Mouse (Mus musculus) bone marrow, adult 2 months (tissue): ENCODE results near the gene Mtch2.

Experiments used
- CTCF ChIP-seq: fragments of 200-500 bp; IDR thresholded peaks from 2 replicates; pipeline ENCODE4 v1.5.1; 2011; ENCODE audit warnings: low read length, control low read depth; ENCODE audit not compliant: control insufficient read depth, insufficient read depth
- POLR2A ChIP-seq: fragments of 200-500 bp; IDR thresholded peaks from 2 replicates; pipeline ENCODE4 v1.6.1; 2011; ENCODE audit warnings: low read depth, mild to moderate bottlenecking, control low read depth, low read length, borderline replicate concordance; ENCODE audit not compliant: control insufficient read depth

DNA sequence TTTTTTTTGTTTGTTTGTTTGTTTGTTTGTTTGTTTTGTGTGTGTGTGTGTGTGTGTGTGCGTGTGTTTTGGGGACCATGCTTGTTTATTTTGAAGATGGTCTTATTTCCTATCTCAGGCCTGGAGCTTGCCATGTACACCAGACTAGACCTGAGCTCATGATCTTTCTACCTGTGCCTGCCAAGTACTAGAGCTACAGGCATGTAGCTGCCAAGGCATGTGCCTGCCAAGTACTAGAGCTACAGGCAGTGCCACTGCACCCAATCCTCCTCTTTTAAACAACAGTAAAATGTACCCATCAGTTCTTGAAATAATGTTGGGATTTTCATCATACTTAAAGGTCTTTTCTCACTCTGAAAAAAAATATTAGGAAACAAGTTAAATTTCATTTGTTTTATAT is 27.1 kb downstream of the Mtch2 start:
- TF ChIP-seq POLR2A (no peak), CTCF (no peak)
